Mouse (Mus musculus) c-Kit-negative CD71-positive TER-119-positive erythroid progenitor cells, embryonic 14.5 days (primary cell): ENCODE measurements around the gene Prkcd.

ENCODE experiments used
- DNase-seq: peaks from one replicate; pipeline ENCODE4 v3.0.0-alpha.2; 2013; ENCODE audit warnings: low read depth, low spot score

The Prkcd gene

DNA sequence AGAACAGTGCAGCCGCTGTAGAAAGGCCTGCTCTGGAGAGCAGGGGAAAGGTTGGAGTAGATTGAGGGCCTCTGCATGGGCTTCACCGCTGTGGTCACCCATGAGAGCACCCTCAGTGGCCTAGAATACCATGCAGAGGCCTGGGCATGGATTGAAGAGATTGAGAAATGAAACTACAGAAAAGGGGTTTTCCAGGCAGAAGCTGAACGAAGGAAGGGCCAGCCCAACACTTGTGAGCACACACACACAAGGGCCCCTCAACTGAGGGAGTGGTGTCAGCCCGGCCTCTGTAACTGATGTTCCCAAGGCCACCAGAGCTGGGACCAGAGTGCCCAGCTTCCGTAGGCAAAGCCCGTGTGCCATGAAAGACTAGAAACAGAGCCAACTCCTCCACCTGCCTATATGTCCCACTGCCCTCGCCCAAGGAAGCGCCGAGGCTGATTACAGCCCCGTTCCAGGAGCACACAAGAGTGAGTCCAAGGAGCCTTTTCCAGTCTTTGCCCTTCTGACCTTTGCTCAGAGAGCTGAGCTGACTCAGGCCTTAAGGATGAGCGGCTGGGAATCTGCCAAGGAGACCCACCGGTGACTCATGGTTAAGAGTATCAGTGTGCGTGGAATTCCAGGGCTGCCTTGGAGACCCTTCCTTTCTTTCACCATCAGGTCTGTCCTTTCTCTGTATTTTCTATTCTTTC lies 9.4 kb upstream of the Prkcd start:
- no peak for DNase-seq

GRCm38 (mm10) chr14:30634418-30634817 lies 8.4 kb upstream of the Prkcd start:
- no peak for DNase-seq

- DNase-seq: no peak
Observed at GRCm38 (mm10) chr14:30633708-30634107, 7.7 kb upstream of the Prkcd start.

DNA sequence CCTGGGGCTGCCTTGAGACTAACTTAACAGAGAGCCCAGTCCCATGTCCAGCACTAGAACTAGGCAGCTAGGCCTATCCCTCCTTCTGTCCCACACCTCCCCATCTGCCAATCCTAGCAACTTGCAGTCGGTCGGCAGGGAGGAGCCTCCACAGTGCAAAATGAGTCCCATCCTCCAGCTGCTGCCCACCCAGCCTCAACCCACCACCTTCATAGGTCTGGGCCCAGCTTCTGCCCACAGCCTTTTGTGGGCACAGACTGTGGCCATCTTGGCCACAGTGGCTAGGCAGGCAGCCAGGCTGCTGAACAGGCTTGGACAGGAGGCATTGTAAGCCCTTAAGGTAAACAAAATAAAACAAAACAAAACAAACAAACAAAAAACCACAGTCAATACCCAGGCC lies 5.8 kb upstream of the Prkcd start:
- no peak for DNase-seq

DNA sequence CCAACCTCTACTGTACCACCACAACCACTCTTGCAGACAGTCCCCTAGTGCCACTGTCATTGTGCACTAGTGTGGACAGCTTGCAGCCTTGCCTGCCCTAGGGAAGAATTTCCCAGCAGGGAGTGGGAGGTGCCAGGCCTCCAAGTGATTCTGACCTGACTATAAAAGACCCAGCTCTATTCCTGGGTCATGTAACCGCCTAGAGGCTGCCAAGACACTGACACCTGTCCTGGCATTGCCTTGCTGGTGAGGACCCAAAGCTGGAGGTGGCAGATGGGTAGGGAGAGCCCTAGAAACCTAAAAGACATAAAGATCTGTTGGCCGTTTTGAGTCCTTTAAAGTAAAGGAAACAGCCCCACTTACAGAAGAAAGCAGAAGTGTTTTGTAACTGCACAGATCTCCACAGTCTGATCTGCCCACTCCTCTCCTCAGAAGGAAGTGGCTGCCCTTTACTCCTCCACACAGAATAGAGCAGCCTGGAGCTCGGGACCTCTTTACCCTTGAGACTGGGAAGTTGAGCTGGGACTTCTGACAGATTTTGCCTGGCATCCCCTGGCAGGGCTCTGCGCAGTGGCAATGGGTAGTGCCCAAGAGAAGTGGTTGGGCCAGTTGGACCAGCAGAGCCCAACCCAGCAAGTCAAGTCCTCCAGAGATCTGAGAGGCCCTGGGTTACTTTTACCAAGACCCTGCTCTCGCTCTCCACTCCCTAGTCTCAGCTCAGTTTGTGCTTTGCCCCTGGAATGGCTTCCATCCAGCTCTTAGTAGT lies 5.0 kb upstream of the Prkcd start:
- DNase-seq: no peak

- no peak for DNase-seq
Observed at GRCm38 (mm10) chr14:30629839-30630238, 3.8 kb upstream of the Prkcd start.

DNA sequence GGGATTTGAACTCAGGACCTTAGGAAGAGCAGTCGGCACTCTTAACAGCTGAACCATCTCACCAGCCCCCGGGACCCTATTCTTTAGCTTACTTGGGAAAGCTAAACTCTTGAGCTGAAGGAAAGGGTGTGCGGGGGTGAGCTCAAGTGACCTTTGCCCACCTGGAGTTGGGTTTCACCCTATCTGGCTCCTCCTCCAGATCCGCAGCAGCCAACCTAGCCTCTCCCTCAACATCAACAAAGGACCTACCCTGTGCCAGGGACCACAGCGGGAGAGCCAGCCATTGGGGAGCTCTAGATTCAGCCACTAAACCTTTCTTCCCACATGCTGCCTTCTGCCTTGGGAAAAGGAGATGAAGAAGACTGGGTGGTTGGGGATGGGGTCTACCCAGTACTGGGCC lies 2.2 kb upstream of the Prkcd start:
- no peak for DNase-seq

DNA sequence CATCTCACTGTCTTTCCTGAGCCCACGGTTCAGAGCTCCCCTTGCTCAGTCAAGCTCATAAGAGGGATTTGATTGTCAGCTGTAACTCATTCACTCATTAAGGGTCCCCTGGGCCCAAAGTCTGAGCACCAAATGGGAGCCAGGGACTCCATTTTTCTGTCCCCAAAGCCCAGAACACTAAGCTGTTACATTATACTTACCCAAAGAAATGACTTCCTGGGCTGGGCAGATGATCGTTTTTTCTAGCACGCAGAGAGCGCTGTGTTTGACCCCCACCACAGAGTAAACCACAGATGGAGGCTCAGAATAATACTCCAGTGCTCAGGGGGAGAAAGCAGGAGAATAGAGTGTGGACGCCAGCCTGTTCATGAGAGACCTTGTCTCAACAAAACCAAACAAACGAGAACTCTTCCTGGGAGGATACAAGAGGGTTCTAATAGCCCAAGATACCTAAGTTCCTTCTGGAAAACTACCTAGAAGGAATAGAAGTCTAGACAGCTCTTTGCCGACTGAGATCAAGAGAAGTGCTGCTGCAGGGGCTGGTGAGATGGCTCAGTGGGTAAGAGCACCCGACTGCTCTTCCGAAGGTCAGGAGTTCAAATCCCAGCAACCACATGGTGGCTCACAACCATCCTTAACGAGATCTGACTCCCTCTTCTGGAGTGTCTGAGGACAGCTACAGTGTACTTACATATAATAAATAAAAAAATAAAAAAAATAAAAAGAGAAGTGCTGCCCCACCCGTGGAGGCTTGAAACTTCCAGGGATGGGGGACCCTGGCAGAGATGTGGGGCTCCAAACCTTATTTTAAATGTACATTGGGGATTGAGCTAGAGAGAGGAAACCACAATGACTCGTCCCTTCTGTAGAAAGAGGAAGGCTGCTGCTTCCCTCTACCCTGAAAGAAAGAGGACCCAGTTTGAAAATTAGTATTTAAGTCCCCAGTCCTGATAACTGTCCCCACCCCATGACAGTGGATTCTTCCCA lies 1.0 kb upstream of the Prkcd start:
- no peak for DNase-seq

DNA sequence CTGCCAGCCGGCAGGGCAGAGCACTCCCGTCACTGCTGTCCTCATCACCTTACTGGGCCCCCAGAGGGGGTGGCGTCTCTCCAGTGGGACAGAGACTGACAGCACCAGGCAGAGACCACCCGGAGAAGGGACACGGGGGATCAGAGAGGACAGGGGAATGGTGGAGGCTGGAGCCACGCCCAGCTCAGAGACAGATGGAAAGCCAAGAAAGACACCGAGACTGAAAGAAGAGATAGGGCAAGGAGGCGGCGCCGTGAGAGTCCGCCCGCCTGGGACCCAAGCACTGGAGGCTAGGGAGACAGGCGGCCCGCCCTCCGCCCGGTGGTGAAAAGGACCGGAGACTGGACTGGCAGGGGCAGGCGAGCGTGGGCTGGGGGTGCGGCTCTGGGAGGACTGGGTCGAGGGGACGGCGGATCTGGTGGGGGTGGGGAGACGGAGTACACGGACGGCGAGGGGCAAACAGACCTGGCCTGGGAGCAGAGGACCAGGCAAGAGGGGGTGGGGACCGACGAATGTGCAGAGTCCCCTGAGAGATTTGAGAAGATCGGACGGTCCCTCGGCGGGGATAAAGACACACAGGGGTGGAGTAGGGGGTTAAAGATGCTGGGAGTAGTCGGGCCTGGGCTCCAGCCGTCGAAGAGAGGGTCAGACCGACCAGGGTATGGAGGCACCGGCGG lies 741 bp downstream of the Prkcd start:
- peak; percentile 51 for DNase-seq

DNA sequence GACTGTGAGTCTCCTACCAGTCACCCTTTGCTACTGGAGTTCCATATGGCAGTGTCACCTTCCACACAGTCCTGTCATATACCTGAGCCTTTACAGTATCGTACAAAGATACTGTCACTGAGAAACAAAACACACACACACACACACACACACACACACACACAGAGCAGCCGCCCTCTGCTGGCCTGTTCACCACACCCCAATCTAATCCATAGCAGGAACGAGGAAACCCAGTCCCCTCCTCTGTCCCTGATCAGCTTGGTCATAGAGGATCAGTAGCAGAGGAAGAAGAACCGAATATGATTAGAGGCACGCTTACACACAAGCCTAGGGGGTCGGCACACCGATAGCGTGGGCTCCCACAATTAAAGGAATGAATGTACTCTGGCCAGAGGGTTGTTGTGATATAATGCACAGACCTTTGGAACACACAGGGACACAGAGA lies 1.7 kb downstream of the Prkcd start:
- no peak for DNase-seq

- no peak for DNase-seq
Observed at GRCm38 (mm10) chr14:30622556-30622955, 3.5 kb downstream of the Prkcd start.

DNA sequence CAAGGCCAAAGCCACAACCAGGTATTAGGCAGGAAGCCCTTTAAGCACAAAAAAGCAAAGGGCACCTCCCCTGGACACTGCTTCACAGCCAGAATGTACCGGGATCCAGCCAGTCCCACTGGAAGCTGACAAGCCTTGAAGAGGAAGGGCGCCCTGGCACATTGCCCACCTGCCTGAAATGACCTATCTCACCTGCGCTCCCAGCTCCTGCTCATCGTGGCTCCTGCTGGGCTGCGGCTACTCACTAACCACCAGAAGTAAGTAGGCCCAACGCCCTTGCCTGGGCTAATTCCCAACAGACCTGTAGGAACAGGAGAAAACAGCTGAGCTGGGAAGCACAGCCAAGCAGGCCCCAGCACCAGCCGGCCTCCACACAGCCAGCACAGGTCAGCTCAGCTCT lies 3.9 kb downstream of the Prkcd start:
- no peak for DNase-seq

DNA sequence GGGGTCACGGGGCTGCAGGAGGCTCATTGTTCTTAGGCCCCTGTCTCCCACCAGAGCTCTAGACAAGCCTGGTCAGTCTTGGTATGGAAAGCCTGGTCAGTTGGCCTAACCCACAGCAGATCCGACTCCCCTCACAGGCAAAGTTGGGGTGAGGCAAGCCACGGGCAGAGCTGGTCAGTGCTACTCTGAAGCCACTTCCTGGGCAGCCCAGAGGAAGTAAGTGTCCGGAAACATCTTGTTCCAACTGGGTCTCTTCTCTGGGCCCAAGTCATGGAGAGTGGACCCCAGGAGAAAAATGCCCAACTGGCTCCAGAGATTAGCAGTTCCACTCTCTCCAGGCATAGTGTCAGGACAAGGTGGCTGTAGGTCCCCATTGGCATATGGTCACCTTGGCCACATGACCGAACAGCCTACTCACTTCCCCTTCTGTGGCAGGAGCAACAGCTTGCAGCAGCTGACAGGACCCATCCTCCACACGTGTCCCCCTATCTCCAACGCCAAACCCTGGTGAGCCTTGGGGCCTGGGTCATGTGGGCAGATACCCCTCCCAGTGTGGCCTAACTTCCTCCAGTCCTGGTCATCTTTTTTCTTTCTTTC lies 5.9 kb downstream of the Prkcd start:
- DNase-seq: no peak

GRCm38 (mm10) chr14:30618746-30619275 lies 7.2 kb downstream of the Prkcd start:
- no peak for DNase-seq

- no peak for DNase-seq
Observed at GRCm38 (mm10) chr14:30616751-30617150, 9.3 kb downstream of the Prkcd start.

DNA sequence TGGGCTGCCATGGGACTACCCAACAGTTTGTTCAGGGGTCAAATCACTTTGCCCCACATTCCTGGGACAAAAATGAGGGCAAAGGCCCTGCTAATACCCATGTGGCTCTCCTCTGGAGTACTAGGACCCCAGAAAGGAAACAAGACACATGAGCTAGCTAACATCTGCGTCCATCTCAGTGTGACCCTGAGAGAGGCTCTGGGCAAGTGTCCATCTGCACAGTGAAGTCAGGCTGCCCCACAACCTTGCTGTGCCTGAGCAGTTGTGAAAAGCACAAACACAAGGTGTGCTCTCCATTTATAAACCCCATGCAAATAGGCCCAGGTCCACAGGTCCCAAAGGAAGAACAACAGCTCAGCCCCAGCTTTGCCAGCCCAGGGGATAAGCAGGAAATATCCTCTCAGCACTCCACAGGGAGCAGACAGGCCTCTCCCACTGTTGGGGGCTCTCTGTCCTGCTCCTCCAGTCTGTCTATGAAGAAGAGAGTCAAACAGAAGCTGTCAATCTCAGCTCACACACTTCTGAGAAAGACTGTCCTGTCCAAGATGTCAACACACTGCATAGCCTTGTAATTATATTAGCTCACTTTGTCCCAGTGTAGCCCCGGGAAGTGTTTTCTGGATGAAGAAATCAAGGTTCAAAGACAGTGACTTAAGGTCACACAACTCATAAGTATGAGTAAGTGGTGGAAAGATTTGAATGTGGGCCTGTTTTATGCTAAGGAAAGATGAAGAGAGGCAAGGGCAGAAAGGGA lies 12.9 kb downstream of the Prkcd start:
- DNase-seq: no peak

- DNase-seq: peak; percentile 37
Observed at GRCm38 (mm10) chr14:30612523-30612922, 13.5 kb downstream of the Prkcd start.

DNA sequence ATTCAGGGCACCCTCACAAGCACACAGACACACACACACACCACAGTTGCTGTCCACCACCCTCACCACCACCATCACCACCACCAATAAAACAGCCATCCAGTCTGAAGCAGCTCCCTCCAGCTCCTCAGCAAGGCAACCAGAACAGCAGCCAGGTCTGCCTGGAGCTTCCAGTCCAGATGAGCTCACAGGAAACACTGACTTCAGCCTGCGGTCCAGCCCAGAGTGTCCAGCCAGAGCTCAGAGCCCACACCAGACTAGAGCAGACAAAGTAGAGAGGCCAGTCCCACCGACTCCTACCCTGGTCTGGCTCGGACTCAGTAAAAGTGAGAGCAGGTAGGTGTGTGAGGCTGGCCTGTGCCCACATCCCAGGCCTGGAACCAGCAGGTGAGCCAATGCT lies 15.1 kb downstream of the Prkcd start:
- DNase-seq: no peak

DNA sequence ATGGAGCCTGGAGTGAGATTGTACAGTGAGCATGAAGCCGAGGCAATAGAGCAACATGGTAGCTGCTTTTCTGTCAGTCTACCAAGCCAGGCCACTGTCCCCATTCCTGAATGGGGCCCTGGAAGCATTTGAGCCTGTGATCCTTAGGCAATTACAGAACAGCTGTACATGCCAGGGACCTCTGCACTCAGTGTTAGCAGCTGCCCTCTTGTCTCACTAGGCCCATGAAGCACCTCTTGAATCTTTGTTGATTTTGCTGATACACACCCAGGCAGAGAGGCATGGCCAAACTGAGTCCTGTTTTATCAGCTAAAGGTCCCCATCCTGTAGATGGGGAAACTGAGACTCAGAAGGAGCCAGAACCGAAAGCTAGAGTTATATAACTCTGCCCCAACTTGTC lies 15.7 kb downstream of the Prkcd start:
- DNase-seq: no peak

DNA sequence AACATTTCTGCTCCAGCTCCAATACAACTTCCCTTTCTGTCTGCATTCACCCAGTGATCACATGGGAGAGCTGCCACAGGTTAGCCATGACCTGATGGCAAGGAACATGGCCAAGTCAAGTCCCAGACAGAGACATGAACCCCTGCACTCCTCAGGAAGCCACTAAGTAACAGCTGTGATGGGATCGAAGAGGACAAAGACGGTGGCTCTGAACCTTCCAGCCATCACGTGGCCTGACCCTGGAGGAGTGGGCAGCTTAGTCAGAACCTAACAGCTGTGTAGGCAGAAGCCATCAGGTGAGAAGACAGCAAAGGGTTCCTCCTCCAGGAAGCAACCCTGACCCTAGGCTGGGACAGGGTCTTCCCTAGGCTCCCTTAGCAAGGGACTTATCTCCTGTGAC lies 16.5 kb downstream of the Prkcd start:
- no peak for DNase-seq
